Mouse (Mus musculus) 3T3-L1 (cell line): ENCODE measurements around the gene Sez6.

Source experiments
- DNase-seq: peaks from one replicate; pipeline ENCODE4 v3.0.0-alpha.2; 2015; ENCODE audit warnings: low read depth, low spot score

Sez6 gene

GRCm38 (mm10) chr11:77906097-77906687, 24.4 kb upstream of the Sez6 start:
- no peak for DNase-seq

DNA sequence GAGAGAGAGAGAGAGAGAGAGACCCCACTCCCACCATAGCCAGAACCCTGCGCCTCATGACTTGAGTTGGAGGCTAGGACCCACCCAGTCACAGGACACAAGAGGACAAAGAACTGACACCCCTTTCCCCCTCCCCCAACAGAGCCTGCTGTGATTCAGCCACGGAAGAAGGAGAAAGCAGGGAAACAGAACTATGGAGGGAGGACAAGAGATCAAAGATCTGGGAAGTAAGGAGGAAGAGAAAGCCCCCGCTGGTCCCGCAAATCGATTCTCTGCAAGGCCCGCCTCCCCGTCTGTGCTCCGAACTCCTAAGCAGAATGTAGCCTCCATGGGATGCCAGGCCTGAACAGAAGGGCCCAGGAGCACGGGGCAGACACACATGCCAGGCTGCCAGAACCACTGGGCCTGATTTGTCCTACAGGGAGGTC, 23.8 kb upstream of the Sez6 start:
- DNase-seq = no peak

DNA sequence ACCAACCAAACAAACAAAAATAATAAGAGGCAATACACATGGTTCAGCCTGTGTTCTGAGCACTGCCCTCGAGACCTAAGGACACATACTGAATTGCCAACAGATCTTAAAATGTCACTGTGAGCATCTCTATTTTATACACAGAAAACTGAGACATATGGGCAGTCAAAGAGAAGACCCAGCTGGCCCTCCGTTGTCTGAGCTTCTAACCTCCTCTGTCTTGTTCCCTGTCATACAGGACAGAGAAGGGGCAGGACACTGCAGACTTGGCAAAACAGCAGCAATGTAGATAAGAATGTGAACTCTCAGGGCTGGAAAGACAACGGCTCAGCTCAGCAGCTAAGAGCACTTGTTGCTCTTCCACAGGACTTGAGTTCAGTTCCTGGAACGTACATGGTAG, 22.1 kb upstream of the Sez6 start:
- no peak for DNase-seq

- DNase-seq = no peak
Measured at GRCm38 (mm10) chr11:77909376-77909775, 21.2 kb upstream of the Sez6 start.

DNA sequence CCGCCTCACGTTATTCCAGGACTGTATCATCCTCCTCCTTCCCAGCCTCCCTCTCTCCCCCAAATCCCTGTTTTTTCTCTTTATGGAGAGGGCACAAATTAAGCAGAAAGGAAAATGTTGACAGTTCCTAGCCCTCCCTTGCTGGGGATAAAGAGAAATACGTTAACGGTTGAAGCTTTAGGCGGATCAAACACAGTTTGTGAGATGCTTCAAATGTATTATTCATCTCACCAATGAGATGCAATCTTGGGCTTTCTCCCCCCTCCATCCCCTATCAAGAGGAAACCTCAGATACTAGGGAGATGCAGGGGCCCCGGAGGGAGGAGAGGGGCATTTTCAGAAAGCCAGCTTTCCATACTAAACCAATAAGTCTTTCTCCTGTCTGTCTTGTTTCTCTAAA, 20.8 kb upstream of the Sez6 start:
- DNase-seq = no peak

GRCm38 (mm10) chr11:77913505-77913904, 17.1 kb upstream of the Sez6 start:
- no peak for DNase-seq

DNA sequence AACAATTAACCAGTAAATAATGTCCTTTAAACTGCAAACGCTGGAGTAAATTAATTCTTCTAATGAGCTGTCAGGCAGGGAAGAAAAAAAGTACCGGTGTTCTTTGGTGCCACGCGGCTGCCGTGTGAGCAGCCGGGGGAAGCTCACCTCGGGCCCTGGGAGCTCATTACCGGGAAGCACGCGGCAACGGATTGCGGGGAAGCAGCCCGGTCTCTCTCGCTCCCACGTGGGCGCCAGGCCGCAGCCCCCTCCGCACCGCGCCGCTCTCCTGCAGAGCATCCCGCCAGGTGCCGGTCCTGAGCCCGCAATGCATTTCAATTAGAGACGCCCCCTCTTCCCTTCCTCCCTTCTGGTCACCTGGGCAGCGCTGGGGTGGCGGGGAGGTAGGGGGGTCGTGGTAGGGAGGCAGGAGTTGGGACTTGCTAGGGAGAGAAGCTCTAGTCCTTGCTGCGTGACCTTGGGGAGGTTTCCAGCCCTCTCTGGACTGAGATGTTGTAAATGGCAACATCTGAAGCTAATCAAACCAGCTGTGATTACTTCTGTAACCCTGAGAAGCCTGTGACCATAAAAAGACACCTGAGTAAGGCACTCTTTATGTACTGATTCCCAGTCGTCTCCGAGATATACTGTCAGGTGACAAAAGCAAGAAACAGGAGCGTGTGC, 15.9 kb upstream of the Sez6 start:
- no peak for DNase-seq

GRCm38 (mm10) chr11:77916741-77917140, 13.9 kb upstream of the Sez6 start:
- no peak for DNase-seq

- peak; percentile 28 for DNase-seq
Measured at GRCm38 (mm10) chr11:77917166-77917565, 13.4 kb upstream of the Sez6 start.

GRCm38 (mm10) chr11:77923285-77923684, 7.3 kb upstream of the Sez6 start:
- no peak for DNase-seq

DNA sequence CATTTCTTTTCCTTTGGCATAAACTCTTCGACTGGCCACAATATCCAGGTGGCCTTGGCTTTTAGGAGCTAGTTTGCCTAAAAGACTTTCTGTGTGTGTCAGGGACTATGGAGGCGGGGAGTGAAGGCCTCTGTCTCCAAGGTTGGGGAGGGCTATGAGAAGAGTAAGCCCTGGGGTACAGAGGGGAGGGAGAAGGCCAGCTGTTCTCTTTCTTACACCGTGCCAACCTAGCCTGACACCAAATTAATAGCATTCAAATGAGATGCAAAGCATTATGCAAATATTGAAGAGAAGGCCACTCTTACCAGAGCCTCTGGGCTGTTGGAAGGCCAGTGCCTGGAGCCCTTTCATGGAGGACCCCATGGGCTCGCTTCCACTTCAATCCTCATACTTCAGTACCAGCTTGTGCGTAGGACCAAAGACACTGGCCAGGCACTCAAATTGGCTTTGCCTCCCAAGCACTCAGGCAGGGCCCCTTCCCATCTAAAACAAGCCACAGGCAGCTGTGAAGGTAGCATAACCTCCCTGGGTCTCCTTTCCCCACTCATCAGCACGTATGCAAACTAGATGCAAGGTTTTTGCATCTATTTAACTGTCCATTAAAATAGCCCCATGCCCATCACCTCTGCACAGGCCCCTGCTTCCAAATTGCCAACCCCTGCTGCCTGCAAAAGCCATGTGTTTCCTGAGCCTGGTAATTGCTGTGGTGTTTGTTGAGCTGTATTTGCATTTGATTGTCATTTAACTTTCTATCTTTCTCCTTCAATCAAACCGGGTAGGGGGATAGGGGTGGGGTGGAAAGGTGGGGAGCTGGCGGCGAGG, 4.6 kb upstream of the Sez6 start:
- DNase-seq = no peak

DNA sequence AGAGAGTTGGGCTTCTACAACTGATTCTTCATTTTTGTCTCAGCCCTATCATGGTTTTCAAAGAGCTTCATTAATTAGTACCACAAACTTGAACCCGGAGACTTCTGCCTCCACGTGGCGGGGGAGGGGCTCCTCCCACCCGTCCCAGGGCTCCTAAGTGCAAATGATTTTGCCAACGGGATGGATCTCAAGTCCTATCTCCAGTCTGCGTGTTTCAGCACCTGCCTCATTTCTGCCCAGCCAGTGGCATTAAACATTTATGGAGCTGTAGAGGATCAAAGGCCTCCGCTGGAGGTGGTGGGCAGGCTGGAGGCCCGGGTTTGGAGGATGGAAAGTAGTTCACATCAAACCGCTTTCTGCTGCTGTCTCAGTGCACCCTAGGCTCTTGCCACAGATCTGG, 3.9 kb upstream of the Sez6 start:
- no peak for DNase-seq

DNA sequence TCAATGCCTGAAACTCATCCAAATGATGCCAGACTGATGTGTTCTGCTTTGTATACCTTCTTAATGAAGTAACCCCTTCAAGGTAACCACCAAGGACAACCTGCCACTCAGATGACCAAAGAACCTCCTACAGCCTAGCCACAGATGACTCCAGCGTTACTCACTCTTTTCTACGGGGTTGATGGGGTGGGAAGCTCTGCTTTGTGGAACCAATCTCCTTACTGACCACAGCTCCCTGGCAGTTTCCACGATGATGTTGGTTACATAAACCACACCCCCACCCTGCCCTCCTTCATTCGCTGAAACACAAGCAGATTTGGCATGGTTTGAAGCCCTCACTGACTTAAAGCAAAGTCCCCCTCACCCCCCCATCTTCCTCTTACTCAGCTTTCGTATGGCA, 2.8 kb upstream of the Sez6 start:
- peak; percentile 88 for DNase-seq

DNA sequence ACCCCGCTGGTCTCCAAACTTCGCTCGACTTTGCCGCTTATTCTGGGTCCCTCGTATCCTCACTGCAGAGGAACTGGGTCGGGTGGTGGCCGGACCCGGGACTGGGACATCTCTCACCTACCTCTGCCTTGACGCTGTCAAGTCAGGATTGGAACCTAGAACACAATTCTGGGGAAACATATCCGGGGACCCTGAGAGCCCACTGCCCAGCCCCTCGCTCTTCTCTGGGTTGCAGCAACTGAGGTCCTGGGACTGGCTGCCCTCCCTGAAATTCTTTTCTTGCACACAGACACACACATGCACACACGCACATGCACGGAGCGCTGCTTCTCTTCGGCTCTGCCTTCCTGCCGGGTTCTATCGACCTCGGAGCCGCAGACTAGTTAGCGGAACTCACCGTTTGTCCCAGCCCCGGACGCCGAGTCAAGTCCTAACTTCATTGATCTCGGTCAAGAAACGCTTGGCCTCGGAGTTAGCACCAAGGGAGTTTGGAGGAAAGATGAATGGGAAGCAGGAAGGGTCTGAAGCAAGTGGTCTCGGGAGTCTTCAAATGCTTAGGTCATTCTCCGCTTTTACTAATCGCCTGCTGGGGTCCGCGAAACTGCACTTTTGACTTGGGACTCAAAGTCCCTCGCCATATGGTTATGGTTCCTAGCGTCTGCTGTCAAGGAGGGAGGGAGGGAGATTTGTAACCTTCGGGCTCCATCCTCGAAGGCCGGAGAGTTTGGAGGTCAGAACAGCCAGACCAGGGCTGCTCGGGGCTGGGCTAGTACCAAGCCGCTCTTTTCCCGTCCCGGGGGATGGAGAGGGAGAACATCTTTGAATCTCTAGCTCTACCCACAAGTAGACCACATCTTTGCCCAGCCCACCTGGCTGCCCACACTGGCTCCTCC, 1.2 kb downstream of the Sez6 start:
- no peak for DNase-seq

- no peak for DNase-seq
Measured at GRCm38 (mm10) chr11:77932576-77932975, 2.0 kb downstream of the Sez6 start.

- no peak for DNase-seq
Measured at GRCm38 (mm10) chr11:77934111-77934521, 3.5 kb downstream of the Sez6 start.

DNA sequence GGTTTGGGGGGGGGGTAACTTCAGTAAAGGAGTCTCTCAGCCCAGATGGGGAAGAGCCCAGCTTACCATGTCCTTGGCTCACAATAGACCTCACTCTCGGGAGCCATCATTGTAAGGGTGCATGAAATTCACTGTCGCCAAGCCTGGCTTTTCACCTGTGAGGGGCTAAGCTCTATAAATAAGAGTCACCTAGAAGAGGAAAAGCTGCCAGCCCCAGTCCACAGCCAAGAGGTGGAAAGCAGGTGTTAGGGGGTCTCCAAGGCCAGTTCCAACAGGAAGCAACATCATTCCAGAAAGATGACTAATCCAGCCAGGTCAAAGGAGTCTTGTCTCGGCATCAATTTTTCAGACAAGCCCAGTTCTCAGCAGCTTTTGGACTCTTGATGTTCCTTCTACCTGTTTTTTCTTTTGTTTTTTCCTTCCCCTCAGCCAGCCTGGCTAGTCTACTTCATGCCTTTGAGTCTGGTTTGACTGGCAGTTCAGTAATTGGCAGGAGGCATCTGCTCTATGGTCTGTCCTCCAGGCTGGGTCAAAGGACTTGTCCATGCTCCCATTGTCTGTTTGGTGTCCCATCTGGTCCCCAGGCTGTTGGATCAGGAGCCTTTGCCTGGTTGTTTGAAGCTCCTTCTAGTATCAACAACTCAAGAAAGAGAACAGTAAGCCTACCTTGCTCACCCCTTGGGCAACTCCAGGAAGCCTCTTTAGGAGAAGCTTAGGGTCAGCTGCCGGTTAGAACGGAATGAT, 4.1 kb downstream of the Sez6 start:
- no peak for DNase-seq

GRCm38 (mm10) chr11:77936846-77937245, 6.2 kb downstream of the Sez6 start:
- no peak for DNase-seq

- DNase-seq = no peak
Measured at GRCm38 (mm10) chr11:77937649-77938410, 7.2 kb downstream of the Sez6 start.

GRCm38 (mm10) chr11:77942230-77942629, 11.6 kb downstream of the Sez6 start:
- no peak for DNase-seq
